ENCODE assay signal across 8 mouse cellular contexts in genomic region chr13:103774119-103774757, GRCm38 (mm10). TPM values are rescaled to one million over a fixed set of nuclear protein-coding genes. Genes with fewer than 3 reads are reported as not detected.
DNase-seq lines count a peak whose midpoint lies in the region; ATAC-seq and TF ChIP-seq lines count a peak whose summit lies in the region.

Gene Srek1 (minus strand): TSS chr13:103774608.

- H3K4me2 ChIP-seq in embryonic facial prominence, embryonic 15.5 days (replicated peaks): peak within 1 kb of the TSS; percentile 53
- H3K4me2 ChIP-seq in kidney, embryonic 14.5 days (replicated peaks; ENCODE audit: low read depth, low read length): peak within 1 kb of the TSS; percentile 50
- peak within 1 kb of the TSS; percentile 51 for H3K4me2 ChIP-seq in limb, embryonic 15.5 days

- H3K27me3 ChIP-seq in embryonic facial prominence, embryonic 15.5 days: no peaks in the 10 kb centered on the region
- no peaks in the 10 kb centered on the region for H3K27me3 ChIP-seq in kidney, embryonic 14.5 days (ENCODE audit: control insufficient read depth, insufficient read depth, low read length)
- no peaks in the 10 kb centered on the region for H3K27me3 ChIP-seq in limb, embryonic 15.5 days

- peak within 1 kb of the TSS; percentile 97 for H3K9ac ChIP-seq in embryonic facial prominence, embryonic 15.5 days
- peak within 1 kb of the TSS; percentile 85 for H3K9ac ChIP-seq in kidney, embryonic 14.5 days (ENCODE audit: low read depth, low read length)
- H3K9ac ChIP-seq in limb, embryonic 15.5 days: peak within 1 kb of the TSS; percentile 90

- no peaks in the 10 kb centered on the region; the same call in 1 of the 2 replicates for H3K4me1 ChIP-seq in bone marrow, adult 2 months (ENCODE audit: control insufficient read depth, insufficient read depth, low read length)
- peaks cover 19% of the 10 kb centered on the region for H3K4me1 ChIP-seq in embryonic facial prominence, embryonic 15.5 days
- H3K4me1 ChIP-seq in kidney, embryonic 14.5 days (ENCODE audit: control insufficient read depth, insufficient read depth, low read length): 0 out of 2 replicates have a peak, but pooled peaks cover 9% of the 10 kb centered on the region
- peaks cover 23% of the 10 kb centered on the region for H3K4me1 ChIP-seq in limb, embryonic 15.5 days

- peak; percentile 60; the same call in 1 of the 2 replicates for TF ChIP-seq POLR2A in bone marrow, adult 2 months (IDR thresholded peaks at IDR 0.05; ENCODE audit: borderline replicate concordance, control insufficient read depth, low read depth, low read length)

- under 1% methylated on average over 81 of the region's 81 CpGs for WGBS in bone marrow, adult 2 months
- WGBS in embryonic facial prominence, embryonic 15.5 days: under 1% methylated on average over 80 of the region's 81 CpGs
- WGBS in kidney, embryonic 14.5 days: under 1% methylated on average over 73 of the region's 81 CpGs
- WGBS in limb, embryonic 15.5 days: under 1% methylated on average over 79 of the region's 81 CpGs

- TF ChIP-seq CTCF in bone marrow, adult 2 months (IDR thresholded peaks at IDR 0.05; ENCODE audit: control insufficient read depth, insufficient read depth, low read length): no peak

- peak within 1 kb of the TSS; percentile 91 for H3K27ac ChIP-seq in bone marrow, adult 2 months (ENCODE audit: control insufficient read depth, insufficient read depth, low read depth, low read length, poor library complexity)
- peak within 1 kb of the TSS; percentile 100 for H3K27ac ChIP-seq in embryonic facial prominence, embryonic 15.5 days (replicated peaks)
- peak within 1 kb of the TSS; percentile 98 for H3K27ac ChIP-seq in kidney, embryonic 14.5 days (ENCODE audit: low read depth, low read length)
- H3K27ac ChIP-seq in limb, embryonic 15.5 days: peak within 1 kb of the TSS; percentile 99

- no peaks in the 10 kb centered on the region for H3K9me3 ChIP-seq in embryonic facial prominence, embryonic 15.5 days (replicated peaks)
- H3K9me3 ChIP-seq in kidney, embryonic 14.5 days (ENCODE audit: control insufficient read depth, low read length): no peaks in the 10 kb centered on the region
- H3K9me3 ChIP-seq in limb, embryonic 15.5 days: no peaks in the 10 kb centered on the region

- peak within 1 kb of the TSS; percentile 77 for H3K4me3 ChIP-seq in bone marrow, adult 2 months (replicated peaks; ENCODE audit: control insufficient read depth, low read depth, low read length)
- peak within 1 kb of the TSS; percentile 81 for H3K4me3 ChIP-seq in embryonic facial prominence, embryonic 15.5 days (replicated peaks)
- peak within 1 kb of the TSS; percentile 57 for H3K4me3 ChIP-seq in kidney, embryonic 14.5 days (ENCODE audit: low read length)
- H3K4me3 ChIP-seq in limb, embryonic 15.5 days: peak within 1 kb of the TSS; percentile 83

- DNase-seq in 416B (ENCODE audit: low read depth): peak; percentile 89
- peak; percentile 91 for DNase-seq in heart, adult 9 months (ENCODE audit: low spot score in 2 of 2)
- peak; percentile 53 to 76 for DNase-seq in monocyte, adult 2 months (ENCODE audit: low read depth in 1 of 2, low spot score in 2 of 2)
- DNase-seq in spleen, postnatal 36 days (ENCODE audit: low spot score in 2 of 2): peak; percentile 84

- no peaks in the 10 kb centered on the region for H3K36me3 ChIP-seq in embryonic facial prominence, embryonic 15.5 days
- H3K36me3 ChIP-seq in kidney, embryonic 14.5 days (ENCODE audit: control insufficient read depth, insufficient read depth, low read length): peaks cover 3% of the 10 kb centered on the region; the same call in 1 of the 2 replicates
- no peaks in the 10 kb centered on the region for H3K36me3 ChIP-seq in limb, embryonic 15.5 days

- peak; percentile 94 for ATAC-seq in embryonic facial prominence, embryonic 15.5 days (ENCODE audit: insufficient number of reproducible peaks, low FRiP score, low TSS enrichment, low read depth)
- peak; percentile 96 for ATAC-seq in kidney, embryonic 14.5 days (ENCODE audit: low FRiP score, low TSS enrichment)
- ATAC-seq in limb, embryonic 15.5 days (ENCODE audit: insufficient number of reproducible peaks, low FRiP score, low TSS enrichment, low read depth): peak; percentile 92

RNA-seq across cellular contexts. Expression of gene Srek1, which starts in this region (rescaled TPM):
- polyA plus RNA-seq in bone marrow, adult 2 months (2011; ENCODE audit: insufficient read depth, insufficient read length, low replicate concordance, missing spikeins): 71.7 and 90.0 TPM in 2 replicates
- 71.7 and 75.7 TPM in 2 replicates for polyA plus RNA-seq in embryonic facial prominence, embryonic 15.5 days (2015; fragmentation: Nextera tagmentation; extraction: Ambion mirVana)
- 110 and 125 TPM in 2 replicates for polyA plus RNA-seq in kidney, embryonic 14.5 days (2014; fragmentation: Nextera tagmentation; extraction: Ambion mirVana)
- 69.8 and 71.9 TPM in 2 replicates for polyA plus RNA-seq in limb, embryonic 15.5 days (2015; fragmentation: Nextera tagmentation; extraction: Ambion mirVana)

Comparison
In these comparisons a context has a peak if more than half of its experiments do, and no peak if none do; other contexts are left out.
1. Peak in every context shown above with its lines: DNase-seq, ATAC-seq, H3K4me3 ChIP-seq and H3K27ac ChIP-seq.